Mouse (Mus musculus): ENCODE results near the gene Slc25a11. TPM values are rescaled to one million over a fixed set of nuclear protein-coding genes. Genes with fewer than 3 reads are reported as not detected.

The Slc25a11 gene
- 77.2 TPM for polyA plus RNA-seq (2014; fragmentation: Illumina TruSeq; extraction: RNeasy Lipid Tissue Mini Kit (QIAGEN cat#74804); ENCODE audit: insufficient read depth, low read depth, low replicate concordance)

GRCm38 (mm10) chr11:70646691-70647650, at the start of gene Slc25a11, which contains the start of gene Rnf167:
Gene Slc25a11 (minus strand): TSS chr11:70647479.
Gene Rnf167 (plus strand): TSS chr11:70647235.

GRCm38 (mm10) chr11:70687601-70688199, 40.4 kb upstream of the Slc25a11 start, which contains the start of gene Camta2:
Gene Camta2 (minus strand): TSS chr11:70688105.

GRCm38 (mm10) chr11:70668771-70669505, 21.7 kb upstream of the Slc25a11 start, which contains the start of gene Spag7:
Gene Spag7 (minus strand): TSS chr11:70669416.

GRCm38 (mm10) chr11:70656964-70657363, 9.7 kb upstream of the Slc25a11 start, which contains the start of gene Eno3:
Gene Eno3 (plus strand): TSS chr11:70657202.

GRCm38 (mm10) chr11:70654198-70654922, 7.1 kb upstream of the Slc25a11 start, which contains the start of gene Pfn1:
Gene Pfn1 (minus strand): TSS chr11:70654644.

GRCm38 (mm10) chr11:70638714-70639278, 8.5 kb downstream of the Slc25a11 start, which contains the start of gene Gp1ba:
Gene Gp1ba (plus strand): TSS chr11:70639122.

GRCm38 (mm10) chr11:70619101-70619500, 28.2 kb downstream of the Slc25a11 start, which contains the start of gene Chrne:
Gene Chrne (minus strand): TSS chr11:70619216.

GRCm38 (mm10) chr11:70615516-70616093, 31.7 kb downstream of the Slc25a11 start, which contains the start of gene 4930544D05Rik:
Gene 4930544D05Rik (plus strand): TSS chr11:70615848.

Other genes with a start within 250 kb of the Slc25a11 start
- gene Pelp1, start 237.4 kb downstream of the Slc25a11 start, polyA plus RNA-seq (2014; fragmentation: Illumina TruSeq; extraction: RNeasy Lipid Tissue Mini Kit (QIAGEN cat#74804); ENCODE audit: insufficient read depth, low read depth, low replicate concordance): 9.8 TPM
- gene Arrb2, start 214.8 kb downstream of the Slc25a11 start, polyA plus RNA-seq (2014; fragmentation: Illumina TruSeq; extraction: RNeasy Lipid Tissue Mini Kit (QIAGEN cat#74804); ENCODE audit: insufficient read depth, low read depth, low replicate concordance): 37.6 TPM
- gene Med11, start 195.6 kb downstream of the Slc25a11 start, polyA plus RNA-seq (2014; fragmentation: Illumina TruSeq; extraction: RNeasy Lipid Tissue Mini Kit (QIAGEN cat#74804); ENCODE audit: insufficient read depth, low read depth, low replicate concordance): 52.9 TPM
- 3.2 TPM for gene Zmynd15, start 188.0 kb downstream of the Slc25a11 start, polyA plus RNA-seq (2014; fragmentation: Illumina TruSeq; extraction: RNeasy Lipid Tissue Mini Kit (QIAGEN cat#74804); ENCODE audit: insufficient read depth, low read depth, low replicate concordance)
- gene Cxcl16, start 187.5 kb downstream of the Slc25a11 start, polyA plus RNA-seq (2014; fragmentation: Illumina TruSeq; extraction: RNeasy Lipid Tissue Mini Kit (QIAGEN cat#74804); ENCODE audit: insufficient read depth, low read depth, low replicate concordance): 59.8 TPM
- 0.25 TPM for gene Tm4sf5, start 142.2 kb downstream of the Slc25a11 start, polyA plus RNA-seq (2014; fragmentation: Illumina TruSeq; extraction: RNeasy Lipid Tissue Mini Kit (QIAGEN cat#74804); ENCODE audit: insufficient read depth, low read depth, low replicate concordance)
- gene Vmo1, start 132.9 kb downstream of the Slc25a11 start, polyA plus RNA-seq (2014; fragmentation: Illumina TruSeq; extraction: RNeasy Lipid Tissue Mini Kit (QIAGEN cat#74804); ENCODE audit: insufficient read depth, low read depth, low replicate concordance): 0.55 TPM
- gene Gltpd2, start 128.3 kb downstream of the Slc25a11 start, polyA plus RNA-seq (2014; fragmentation: Illumina TruSeq; extraction: RNeasy Lipid Tissue Mini Kit (QIAGEN cat#74804); ENCODE audit: insufficient read depth, low read depth, low replicate concordance): not detected
- 296 TPM for gene Psmb6, start 122.1 kb downstream of the Slc25a11 start, polyA plus RNA-seq (2014; fragmentation: Illumina TruSeq; extraction: RNeasy Lipid Tissue Mini Kit (QIAGEN cat#74804); ENCODE audit: insufficient read depth, low read depth, low replicate concordance)
- gene Gm40193, start 114.5 kb downstream of the Slc25a11 start, polyA plus RNA-seq (2014; fragmentation: Illumina TruSeq; extraction: RNeasy Lipid Tissue Mini Kit (QIAGEN cat#74804); ENCODE audit: insufficient read depth, low read depth, low replicate concordance): not detected
- 9.6 TPM for gene Pld2, start 107.4 kb downstream of the Slc25a11 start, polyA plus RNA-seq (2014; fragmentation: Illumina TruSeq; extraction: RNeasy Lipid Tissue Mini Kit (QIAGEN cat#74804); ENCODE audit: insufficient read depth, low read depth, low replicate concordance)
- 24.0 TPM for gene Mink1, start 84.6 kb downstream of the Slc25a11 start, polyA plus RNA-seq (2014; fragmentation: Illumina TruSeq; extraction: RNeasy Lipid Tissue Mini Kit (QIAGEN cat#74804); ENCODE audit: insufficient read depth, low read depth, low replicate concordance)
- not detected for gene 4930544D05Rik, start 31.6 kb downstream of the Slc25a11 start, polyA plus RNA-seq (2014; fragmentation: Illumina TruSeq; extraction: RNeasy Lipid Tissue Mini Kit (QIAGEN cat#74804); ENCODE audit: insufficient read depth, low read depth, low replicate concordance)
- gene Chrne, start 28.3 kb downstream of the Slc25a11 start, polyA plus RNA-seq (2014; fragmentation: Illumina TruSeq; extraction: RNeasy Lipid Tissue Mini Kit (QIAGEN cat#74804); ENCODE audit: insufficient read depth, low read depth, low replicate concordance): 0.14 TPM
- 0.30 TPM for gene Gp1ba, start 8.4 kb downstream of the Slc25a11 start, polyA plus RNA-seq (2014; fragmentation: Illumina TruSeq; extraction: RNeasy Lipid Tissue Mini Kit (QIAGEN cat#74804); ENCODE audit: insufficient read depth, low read depth, low replicate concordance)
- 71.5 TPM for gene Rnf167, start 244 bp downstream of the Slc25a11 start, polyA plus RNA-seq (2014; fragmentation: Illumina TruSeq; extraction: RNeasy Lipid Tissue Mini Kit (QIAGEN cat#74804); ENCODE audit: insufficient read depth, low read depth, low replicate concordance)
- gene Pfn1, start 7.2 kb upstream of the Slc25a11 start, polyA plus RNA-seq (2014; fragmentation: Illumina TruSeq; extraction: RNeasy Lipid Tissue Mini Kit (QIAGEN cat#74804); ENCODE audit: insufficient read depth, low read depth, low replicate concordance): 578 TPM
- gene Eno3, start 9.7 kb upstream of the Slc25a11 start, polyA plus RNA-seq (2014; fragmentation: Illumina TruSeq; extraction: RNeasy Lipid Tissue Mini Kit (QIAGEN cat#74804); ENCODE audit: insufficient read depth, low read depth, low replicate concordance): 26.5 TPM
- gene Spag7, start 21.9 kb upstream of the Slc25a11 start, polyA plus RNA-seq (2014; fragmentation: Illumina TruSeq; extraction: RNeasy Lipid Tissue Mini Kit (QIAGEN cat#74804); ENCODE audit: insufficient read depth, low read depth, low replicate concordance): 78.5 TPM
- 9.8 TPM for gene Camta2, start 40.6 kb upstream of the Slc25a11 start, polyA plus RNA-seq (2014; fragmentation: Illumina TruSeq; extraction: RNeasy Lipid Tissue Mini Kit (QIAGEN cat#74804); ENCODE audit: insufficient read depth, low read depth, low replicate concordance)
- gene Inca1, start 52.7 kb upstream of the Slc25a11 start, polyA plus RNA-seq (2014; fragmentation: Illumina TruSeq; extraction: RNeasy Lipid Tissue Mini Kit (QIAGEN cat#74804); ENCODE audit: insufficient read depth, low read depth, low replicate concordance): 2.0 TPM
- gene Kif1c, start 53.1 kb upstream of the Slc25a11 start, polyA plus RNA-seq (2014; fragmentation: Illumina TruSeq; extraction: RNeasy Lipid Tissue Mini Kit (QIAGEN cat#74804); ENCODE audit: insufficient read depth, low read depth, low replicate concordance): 56.7 TPM
- gene Zfp3, start 116.7 kb upstream of the Slc25a11 start, polyA plus RNA-seq (2014; fragmentation: Illumina TruSeq; extraction: RNeasy Lipid Tissue Mini Kit (QIAGEN cat#74804); ENCODE audit: insufficient read depth, low read depth, low replicate concordance): 1.7 TPM
- 6.1 TPM for gene Scimp, start 165.1 kb upstream of the Slc25a11 start, polyA plus RNA-seq (2014; fragmentation: Illumina TruSeq; extraction: RNeasy Lipid Tissue Mini Kit (QIAGEN cat#74804); ENCODE audit: insufficient read depth, low read depth, low replicate concordance)
- gene Rabep1, start 197.3 kb upstream of the Slc25a11 start, polyA plus RNA-seq (2014; fragmentation: Illumina TruSeq; extraction: RNeasy Lipid Tissue Mini Kit (QIAGEN cat#74804); ENCODE audit: insufficient read depth, low read depth, low replicate concordance): 11.3 TPM

All from lung, adult 10 weeks (tissue).